Mouse (Mus musculus) kidney, postnatal 14 days (tissue): ENCODE data around the gene Srgap3.
"Not testable (repeated sequence)": the region's sequence is repeated elsewhere in the genome, so short reads cannot be mapped to it uniquely, and the experiment has no call there.

Experiments used
- DNase-seq: peaks from one replicate; pipeline ENCODE4 v3.0.0; 2022; ENCODE audit warnings: mixed read lengths

The Srgap3 gene

GRCm38 (mm10) chr6:112903796-112904195 is 43.3 kb downstream of the Srgap3 start:
- no peak for DNase-seq

DNA sequence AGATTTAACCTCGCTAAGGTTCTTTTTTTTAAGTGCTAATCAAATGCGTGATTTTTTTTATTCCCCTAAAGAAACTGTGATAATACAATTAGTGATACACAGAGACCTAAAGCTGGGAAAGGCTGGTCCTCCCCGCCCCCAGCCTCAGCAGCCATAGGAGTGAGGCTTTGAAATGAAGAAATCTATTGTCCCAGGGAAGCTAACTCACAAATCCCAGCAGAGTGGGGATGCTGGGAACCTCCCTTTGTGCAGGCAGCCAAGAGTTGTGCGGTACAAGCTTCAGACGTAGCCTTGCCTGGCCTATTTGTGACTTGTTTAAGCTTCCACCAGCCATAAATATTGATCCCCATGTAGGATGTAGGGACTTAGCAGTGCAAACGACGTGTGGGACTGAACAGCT is 43.8 kb downstream of the Srgap3 start:
- DNase-seq, result no peak

DNA sequence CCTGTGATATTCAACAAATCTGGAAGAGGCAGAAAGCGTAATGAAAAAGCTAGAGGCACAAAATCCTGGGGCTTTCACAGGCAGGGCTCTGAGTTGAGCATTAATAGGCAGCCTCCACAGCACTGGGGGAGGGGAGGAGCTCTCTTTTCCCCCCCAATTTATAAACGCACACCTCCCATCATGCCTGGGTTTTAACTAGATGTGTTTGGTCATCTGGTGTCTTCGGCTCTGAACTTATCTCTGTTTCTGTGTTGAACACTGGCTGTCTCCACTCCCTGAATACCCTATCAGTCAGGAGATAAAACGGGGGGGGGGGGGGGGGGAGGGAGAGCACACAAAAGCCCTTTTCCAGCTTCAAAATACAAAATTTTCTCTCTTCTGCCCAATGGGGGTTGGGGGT is 44.3 kb downstream of the Srgap3 start:
- DNase-seq, result no peak

GRCm38 (mm10) chr6:112900306-112900705 is 46.8 kb downstream of the Srgap3 start:
- DNase-seq, result no peak

- DNase-seq, result no peak
Measured at GRCm38 (mm10) chr6:112899711-112900110, 47.4 kb downstream of the Srgap3 start.

- DNase-seq, result no peak
Measured at GRCm38 (mm10) chr6:112899276-112899675, 47.8 kb downstream of the Srgap3 start.

- DNase-seq, result no peak
Measured at GRCm38 (mm10) chr6:112898435-112898834, 48.6 kb downstream of the Srgap3 start.

GRCm38 (mm10) chr6:112896372-112896771 is 50.7 kb downstream of the Srgap3 start:
- DNase-seq, result no peak

DNA sequence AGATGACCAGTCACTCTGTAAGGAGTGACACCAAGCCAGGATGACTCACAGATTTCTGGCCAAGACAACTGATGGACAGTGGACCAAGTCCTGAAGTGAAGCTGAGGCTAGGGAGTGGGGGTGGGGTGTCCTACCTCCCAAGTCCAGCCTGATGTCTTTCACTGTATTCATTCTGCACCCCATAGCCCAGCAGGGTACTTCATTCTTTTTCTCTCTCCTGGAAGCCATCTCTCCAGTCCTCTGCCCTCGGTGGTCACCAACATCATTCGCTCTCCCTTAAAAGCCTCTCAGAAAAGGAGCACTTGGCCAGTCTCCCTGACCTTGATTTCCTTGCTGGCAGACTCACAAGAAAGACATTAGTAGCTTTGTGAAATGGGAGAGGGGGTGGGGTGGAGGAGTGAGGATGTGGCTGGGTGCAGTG is 56.7 kb downstream of the Srgap3 start:
- DNase-seq, result peak; percentile 46

DNA sequence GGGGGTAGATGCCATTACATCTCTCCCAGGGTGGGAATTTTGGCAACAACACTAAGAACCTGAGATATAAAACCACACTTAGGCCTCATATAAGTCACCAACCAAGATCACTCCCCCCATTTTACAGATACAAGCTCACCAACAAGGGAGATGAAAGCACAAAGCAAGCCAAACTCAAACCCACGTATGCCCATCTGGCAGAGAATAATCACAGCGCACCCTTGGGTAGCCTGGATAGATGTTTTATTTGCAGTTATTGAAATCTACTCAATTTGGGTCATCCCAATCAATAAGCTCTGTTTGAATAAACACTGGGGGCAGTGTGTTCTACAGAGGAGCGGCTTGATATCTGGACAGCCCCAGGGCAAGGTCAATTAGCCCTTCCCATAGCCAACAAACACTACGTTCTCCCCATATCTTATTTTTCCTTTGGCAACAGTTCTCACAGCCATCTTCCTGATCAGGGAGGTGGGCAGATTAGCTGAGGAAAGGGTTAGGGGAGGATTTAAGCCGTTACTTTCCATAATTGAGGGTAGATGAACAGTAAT is 63.4 kb downstream of the Srgap3 start:
- DNase-seq, result no peak

- no peak for DNase-seq
Measured at GRCm38 (mm10) chr6:112880048-112880534, 67.0 kb downstream of the Srgap3 start.

- no peak for DNase-seq
Measured at GRCm38 (mm10) chr6:112879154-112879553, 67.9 kb downstream of the Srgap3 start.

DNA sequence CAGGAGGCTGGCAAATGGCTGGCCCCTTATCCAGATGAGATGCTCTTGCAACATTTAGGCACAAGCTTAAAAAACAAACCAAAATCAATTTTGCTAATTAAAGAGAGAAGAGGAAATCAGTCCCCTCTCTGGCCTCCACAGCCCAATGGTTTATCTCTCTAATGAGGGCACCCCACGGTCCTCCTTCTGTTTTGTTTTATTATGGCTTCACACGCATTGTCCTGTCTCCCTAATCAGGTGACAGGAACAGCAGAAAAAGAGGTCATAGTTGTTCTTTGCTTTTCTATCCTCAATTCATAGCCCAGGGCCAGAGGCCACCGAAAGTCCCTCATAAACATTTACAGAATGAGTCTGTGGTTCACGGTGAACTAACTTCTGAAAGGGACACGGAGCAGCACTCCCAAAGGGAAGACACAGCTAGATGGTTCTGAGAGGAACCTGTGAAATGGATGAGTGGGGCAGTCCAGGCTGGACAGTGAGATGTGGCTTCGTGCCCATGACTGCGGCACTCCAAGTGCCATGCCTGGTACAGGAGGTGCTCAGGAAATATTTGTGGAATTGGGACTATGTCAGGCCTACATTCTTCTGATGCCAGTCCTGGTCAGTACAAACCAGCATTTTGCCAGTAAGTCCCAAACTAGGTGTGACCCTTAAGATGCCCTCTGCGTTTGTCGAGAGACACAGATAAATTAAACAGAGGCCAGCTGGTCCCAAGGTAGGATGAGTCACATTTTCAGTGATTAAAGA is 73.8 kb downstream of the Srgap3 start:
- DNase-seq, result peak; percentile 42

GRCm38 (mm10) chr6:112871241-112871780 is 75.8 kb downstream of the Srgap3 start:
- DNase-seq, result peak; percentile 27

- DNase-seq, result no peak
Measured at GRCm38 (mm10) chr6:112868197-112868957, 78.7 kb downstream of the Srgap3 start.

- DNase-seq, result no peak
Measured at GRCm38 (mm10) chr6:112866096-112866495, 81.0 kb downstream of the Srgap3 start.

DNA sequence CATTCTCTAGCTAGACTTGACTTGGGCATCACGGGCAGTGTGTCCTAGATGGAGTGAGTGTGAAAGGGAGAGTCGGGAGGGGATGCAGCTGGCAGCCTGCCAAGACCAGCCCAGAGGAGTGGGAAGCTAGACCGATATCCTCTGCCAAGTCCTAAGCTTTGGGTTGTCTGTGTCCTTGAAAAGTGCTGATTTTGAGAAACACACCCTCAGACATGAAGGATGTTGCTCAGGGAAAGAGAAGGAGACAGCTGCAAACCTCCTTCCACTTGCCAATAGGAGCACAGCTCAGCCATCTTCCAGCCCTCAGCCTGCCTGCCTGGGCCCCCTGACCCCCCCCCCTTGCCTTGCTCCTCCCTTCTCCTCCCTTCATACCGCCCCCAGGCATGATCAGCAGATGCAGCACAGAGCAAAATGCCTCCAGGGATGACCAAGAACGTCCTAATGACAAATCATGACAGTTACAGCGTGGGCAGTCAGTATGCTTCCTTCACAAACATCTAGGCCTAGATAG is 82.0 kb downstream of the Srgap3 start:
- DNase-seq, result no peak

GRCm38 (mm10) chr6:112862465-112862864 is 84.6 kb downstream of the Srgap3 start:
- DNase-seq, result no peak

- no peak for DNase-seq
Measured at GRCm38 (mm10) chr6:112861351-112862297, 85.4 kb downstream of the Srgap3 start.

GRCm38 (mm10) chr6:112860290-112860689 is 86.8 kb downstream of the Srgap3 start:
- not testable (repeated sequence) for DNase-seq

GRCm38 (mm10) chr6:112857057-112857456 is 90.0 kb downstream of the Srgap3 start:
- no peak for DNase-seq

- no peak for DNase-seq
Measured at GRCm38 (mm10) chr6:112855183-112855582, 91.9 kb downstream of the Srgap3 start.
